Mouse (Mus musculus) lung, postnatal 4 days (tissue): ENCODE data around the gene Mettl21c.
"Not testable (repeated sequence)": the region's sequence is repeated elsewhere in the genome, so short reads cannot be mapped to it uniquely, and the experiment has no call there.

Experiments
- DNase-seq, 2 experiments: peaks; one replicate each; pipeline ENCODE4 v3.0.0; 2021

The Mettl21c gene

GRCm38 (mm10) chr1:44019934-44020333 is at the start of gene Mettl21c:
Gene Mettl21c (minus strand): TSS chr1:44020034.
- DNase-seq = no peak

- DNase-seq = peak in 1 of 2 experiments; percentile 64
Measured at GRCm38 (mm10) chr1:44064625-44065024, 44.8 kb upstream of the Mettl21c start.

- DNase-seq = no peak
Measured at GRCm38 (mm10) chr1:44063439-44063838, 43.6 kb upstream of the Mettl21c start.

GRCm38 (mm10) chr1:44061836-44062235 is 42.0 kb upstream of the Mettl21c start, which contains the start of gene Gm8251:
Gene Gm8251 (minus strand): TSS chr1:44061936.
- no peak for DNase-seq

GRCm38 (mm10) chr1:44057805-44058204 is 38.0 kb upstream of the Mettl21c start:
- no peak for DNase-seq

GRCm38 (mm10) chr1:44046556-44046955 is 26.7 kb upstream of the Mettl21c start:
- peak; percentile 28 to 57 for DNase-seq

- DNase-seq = not testable (repeated sequence)
Measured at GRCm38 (mm10) chr1:44045689-44046088, 25.9 kb upstream of the Mettl21c start.

GRCm38 (mm10) chr1:44042555-44042915 is 22.7 kb upstream of the Mettl21c start:
- no peak for DNase-seq

GRCm38 (mm10) chr1:44041797-44042554 is 22.1 kb upstream of the Mettl21c start:
- peak in 1 of 2 experiments; percentile 74 for DNase-seq

GRCm38 (mm10) chr1:44032948-44033347 is 13.1 kb upstream of the Mettl21c start:
- no peak for DNase-seq

GRCm38 (mm10) chr1:44032213-44032612 is 12.4 kb upstream of the Mettl21c start:
- DNase-seq = no peak

GRCm38 (mm10) chr1:44027651-44028050 is 7.8 kb upstream of the Mettl21c start:
- DNase-seq = no peak

GRCm38 (mm10) chr1:44022656-44023055 is 2.8 kb upstream of the Mettl21c start:
- no peak for DNase-seq

GRCm38 (mm10) chr1:44015556-44015955 is 4.3 kb downstream of the Mettl21c start:
- no peak for DNase-seq

- no peak for DNase-seq
Measured at GRCm38 (mm10) chr1:44004513-44004912, 15.3 kb downstream of the Mettl21c start.

- DNase-seq = no peak
Measured at GRCm38 (mm10) chr1:43996914-43997589, 22.8 kb downstream of the Mettl21c start.

- no peak for DNase-seq
Measured at GRCm38 (mm10) chr1:43971089-43971488, 48.7 kb downstream of the Mettl21c start.

GRCm38 (mm10) chr1:43969361-43969760 is 50.5 kb downstream of the Mettl21c start:
- no peak for DNase-seq

- DNase-seq = no peak
Measured at GRCm38 (mm10) chr1:43966756-43967155, 53.1 kb downstream of the Mettl21c start.

GRCm38 (mm10) chr1:43964381-43964780 is 55.5 kb downstream of the Mettl21c start:
- no peak for DNase-seq
